Mouse (Mus musculus): ENCODE measurements around the gene Ube2j2. TPM values are rescaled to one million over a fixed set of nuclear protein-coding genes. Genes with fewer than 3 reads are reported as not detected.
A peak's percentile ranks its signal among the peaks of the same experiment; 100 is the strongest.

Gene Ube2j2
- polyA plus RNA-seq, 1 experiment from 2014 or later: 142 TPM

DNA sequence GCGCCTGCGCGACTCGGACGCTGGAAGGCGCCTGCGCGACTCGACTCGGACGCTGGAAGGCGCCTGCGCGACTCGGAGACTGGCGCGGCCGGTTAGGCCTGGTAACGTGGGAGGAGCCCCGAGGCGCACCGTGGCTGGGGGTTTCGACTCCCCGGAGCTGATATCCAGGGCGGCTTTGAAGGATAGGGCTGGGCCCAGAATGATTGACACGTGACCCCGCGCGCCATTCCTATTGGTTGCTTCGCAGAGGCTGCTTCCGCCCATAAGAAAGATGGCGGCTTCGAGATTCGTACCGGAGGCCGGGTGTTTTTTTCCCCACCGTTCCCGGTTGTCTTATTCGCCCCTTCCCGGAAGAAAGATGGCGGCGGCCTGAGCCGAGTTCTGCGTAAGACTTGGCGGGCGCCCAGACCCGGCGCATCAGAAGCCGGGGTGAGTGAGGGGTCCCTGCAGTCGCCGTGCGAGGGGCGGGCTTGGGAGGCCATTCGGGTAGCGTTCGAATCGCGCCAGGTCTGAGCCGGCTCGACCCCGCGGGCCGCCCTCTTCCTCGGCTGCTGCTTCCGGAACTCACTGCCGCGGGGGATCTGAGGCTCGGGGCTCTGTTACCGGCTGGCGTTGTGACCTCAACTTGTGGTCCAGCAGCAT is 49.4 kb downstream of the Ube2j2 start:
- Histone ChIP-seq H3K27ac (ENCODE audit: low read depth, low read length) (peak overlapping the region; percentile 92), H3K9ac (ENCODE audit: low read depth, low read length) (peak overlapping the region; percentile 72), H3K4me1 (replicated peaks; ENCODE audit: control insufficient read depth, insufficient read depth, low read length) (peaks cover 13% of the 10 kb centered on the region), H3K9me3 (ENCODE audit: control insufficient read depth, low read length) (no peaks in the 10 kb centered on the region), H3K36me3 (ENCODE audit: control insufficient read depth, insufficient read depth, low read length) (no peaks in the 10 kb centered on the region), H3K27me3 (ENCODE audit: control insufficient read depth, insufficient read depth, low read length) (no peaks in the 10 kb centered on the region), H3K4me3 (ENCODE audit: low read depth, low read length) (peak overlapping the region; percentile 85), H3K4me2 (replicated peaks; ENCODE audit: low read depth, low read length) (peak overlapping the region; percentile 60)
- WGBS: under 1% methylated on average over 70 of the region's 70 CpGs
- DNase-seq (ENCODE audit: low spot score) (peak; percentile 96), ATAC-seq (ENCODE audit: low FRiP score) (peak; percentile 87)

DNA sequence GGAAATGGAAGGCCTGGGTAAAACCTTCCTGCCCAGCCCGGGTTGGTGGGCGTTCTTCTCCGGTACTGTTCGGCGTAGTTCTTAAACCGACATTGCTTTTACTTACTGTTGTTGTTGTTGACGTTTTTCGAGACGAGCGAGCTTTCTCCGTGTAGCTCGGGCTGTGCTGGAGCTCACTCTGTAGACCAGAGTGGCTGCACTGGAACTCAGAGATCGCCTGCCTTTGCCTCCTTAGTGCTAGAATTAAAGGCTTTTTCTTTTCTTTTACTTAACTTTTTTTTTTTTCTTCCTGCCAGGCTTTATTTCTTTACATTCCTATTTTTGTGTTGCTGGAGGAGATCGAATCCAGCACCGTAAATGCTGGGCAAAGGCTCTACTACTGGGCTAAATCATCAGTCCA is 50.0 kb downstream of the Ube2j2 start:
- no peaks in the 10 kb centered on the region for H3K9me3 ChIP-seq (ENCODE audit: control insufficient read depth, low read length)
- no peaks in the 10 kb centered on the region for H3K27me3 ChIP-seq (ENCODE audit: control insufficient read depth, insufficient read depth, low read length)
- no peaks in the 10 kb centered on the region for H3K36me3 ChIP-seq (ENCODE audit: control insufficient read depth, insufficient read depth, low read length)
- H3K9ac ChIP-seq (ENCODE audit: low read depth, low read length): peak overlapping the region; percentile 72
- ATAC-seq (ENCODE audit: low FRiP score) (no peak), DNase-seq (ENCODE audit: low spot score) (no peak)
- peak overlapping the region; percentile 60 for H3K4me2 ChIP-seq (replicated peaks; ENCODE audit: low read depth, low read length)
- WGBS: 7% methylated on average over 15 of the region's 15 CpGs
- peaks cover 13% of the 10 kb centered on the region for H3K4me1 ChIP-seq (replicated peaks; ENCODE audit: control insufficient read depth, insufficient read depth, low read length)
- peak overlapping the region; percentile 85 for H3K4me3 ChIP-seq (ENCODE audit: low read depth, low read length)
- peak overlapping the region; percentile 92 for H3K27ac ChIP-seq (ENCODE audit: low read depth, low read length)

DNA sequence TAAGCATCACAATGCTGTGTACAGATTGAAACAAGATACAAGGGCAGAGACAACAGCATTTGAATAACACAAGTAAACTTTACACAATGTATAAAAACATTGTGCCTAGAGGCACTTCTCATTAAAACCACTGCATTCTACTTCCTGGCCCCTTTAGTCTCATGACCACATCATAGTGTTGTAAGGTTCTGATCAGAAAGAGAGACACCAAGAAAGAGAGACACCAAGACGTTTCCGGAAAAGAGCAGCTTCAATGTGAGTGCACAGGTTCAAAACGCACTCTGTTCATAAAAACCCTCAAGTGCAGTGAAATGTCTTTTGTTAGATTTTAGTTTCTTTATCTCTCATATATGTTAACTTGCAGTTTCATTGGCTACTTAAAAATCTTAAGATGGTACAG is 60.5 kb downstream of the Ube2j2 start:
- no peaks in the 10 kb centered on the region for H3K9me3 ChIP-seq (ENCODE audit: control insufficient read depth, low read length)
- no peak overlapping the region for H3K27ac ChIP-seq (ENCODE audit: low read depth, low read length)
- H3K27me3 ChIP-seq (ENCODE audit: control insufficient read depth, insufficient read depth, low read length): no peaks in the 10 kb centered on the region
- peaks cover 29% of the 10 kb centered on the region for H3K36me3 ChIP-seq (ENCODE audit: control insufficient read depth, insufficient read depth, low read length)
- no peak overlapping the region for H3K9ac ChIP-seq (ENCODE audit: low read depth, low read length)
- no peak for DNase-seq (ENCODE audit: low spot score)
- H3K4me1 ChIP-seq (replicated peaks; ENCODE audit: control insufficient read depth, insufficient read depth, low read length): no peaks in the 10 kb centered on the region
- 95% methylated on average over 3 of the region's 3 CpGs for WGBS
- ATAC-seq (ENCODE audit: low FRiP score): no peak
- no peak overlapping the region for H3K4me3 ChIP-seq (ENCODE audit: low read depth, low read length)
- H3K4me2 ChIP-seq (replicated peaks; ENCODE audit: low read depth, low read length): no peak overlapping the region

DNA sequence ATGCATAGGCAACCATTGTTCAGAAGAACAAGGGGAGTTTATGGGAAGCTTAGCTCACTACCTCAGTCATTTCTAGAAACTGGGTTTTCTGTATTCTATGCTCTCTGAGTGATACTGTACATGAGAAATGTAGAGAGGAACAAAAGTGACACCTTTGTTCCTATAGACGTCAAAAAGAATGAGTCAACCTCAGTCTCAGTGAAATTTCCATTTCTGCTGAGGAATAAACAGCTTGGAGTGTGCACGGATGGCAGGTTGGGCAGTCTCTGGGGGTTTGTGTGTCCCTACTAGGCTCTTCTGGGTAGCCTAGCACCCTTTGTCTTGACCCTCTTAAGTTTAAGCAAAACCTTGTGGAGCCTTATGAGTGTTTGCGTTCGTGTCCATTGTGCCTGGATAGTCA is 64.7 kb downstream of the Ube2j2 start:
- no peaks in the 10 kb centered on the region for H3K9me3 ChIP-seq (ENCODE audit: control insufficient read depth, low read length)
- DNase-seq (ENCODE audit: low spot score): no peak
- H3K4me2 ChIP-seq (replicated peaks; ENCODE audit: low read depth, low read length): no peak overlapping the region
- no peaks in the 10 kb centered on the region for H3K27me3 ChIP-seq (ENCODE audit: control insufficient read depth, insufficient read depth, low read length)
- no peak overlapping the region for H3K4me3 ChIP-seq (ENCODE audit: low read depth, low read length)
- peaks cover 22% of the 10 kb centered on the region; the same call in 1 of the 2 replicates for H3K36me3 ChIP-seq (ENCODE audit: control insufficient read depth, insufficient read depth, low read length)
- 97% methylated on average over 4 of the region's 4 CpGs for WGBS
- no peak overlapping the region for H3K9ac ChIP-seq (ENCODE audit: low read depth, low read length)
- no peak for ATAC-seq (ENCODE audit: low FRiP score)
- H3K27ac ChIP-seq (ENCODE audit: low read depth, low read length): no peak overlapping the region
- no peaks in the 10 kb centered on the region for H3K4me1 ChIP-seq (replicated peaks; ENCODE audit: control insufficient read depth, insufficient read depth, low read length)

Other genes with a start within 250 kb of the Ube2j2 start
- 1.6 and 1.8 TPM in 2 replicates for gene Fndc10, start 249.5 kb upstream of the Ube2j2 start, polyA plus RNA-seq (2014; fragmentation: Nextera tagmentation; extraction: Ambion mirVana)
- 165 and 168 TPM in 2 replicates for gene Ssu72, start 239.0 kb upstream of the Ube2j2 start, polyA plus RNA-seq (2014; fragmentation: Nextera tagmentation; extraction: Ambion mirVana)
- 0.73 and 0.91 TPM in 2 replicates for gene Tmem240, start 209.0 kb upstream of the Ube2j2 start, polyA plus RNA-seq (2014; fragmentation: Nextera tagmentation; extraction: Ambion mirVana)
- gene Atad3a, start 182.7 kb upstream of the Ube2j2 start, polyA plus RNA-seq (2014; fragmentation: Nextera tagmentation; extraction: Ambion mirVana): 70.9 and 79.9 TPM in 2 replicates
- 8.6 and 9.5 TPM in 2 replicates for gene Vwa1, start 169.1 kb upstream of the Ube2j2 start, polyA plus RNA-seq (2014; fragmentation: Nextera tagmentation; extraction: Ambion mirVana)
- gene Tmem88b, start 158.0 kb upstream of the Ube2j2 start, polyA plus RNA-seq (2014; fragmentation: Nextera tagmentation; extraction: Ambion mirVana): 0.25 and 0.52 TPM in 2 replicates
- not detected in 2 replicates for gene Ankrd65, start 153.4 kb upstream of the Ube2j2 start, polyA plus RNA-seq (2014; fragmentation: Nextera tagmentation; extraction: Ambion mirVana)
- 238 and 242 TPM in 2 replicates for gene Mrpl20, start 141.0 kb upstream of the Ube2j2 start, polyA plus RNA-seq (2014; fragmentation: Nextera tagmentation; extraction: Ambion mirVana)
- 163 and 170 TPM in 2 replicates for gene Ccnl2, start 131.3 kb upstream of the Ube2j2 start, polyA plus RNA-seq (2014; fragmentation: Nextera tagmentation; extraction: Ambion mirVana)
- gene Aurkaip1, start 112.6 kb upstream of the Ube2j2 start, polyA plus RNA-seq (2014; fragmentation: Nextera tagmentation; extraction: Ambion mirVana): 112 and 123 TPM in 2 replicates
- gene Mxra8, start 104.2 kb upstream of the Ube2j2 start, polyA plus RNA-seq (2014; fragmentation: Nextera tagmentation; extraction: Ambion mirVana): 31.1 and 36.8 TPM in 2 replicates
- gene Dvl1, start 96.4 kb upstream of the Ube2j2 start, polyA plus RNA-seq (2014; fragmentation: Nextera tagmentation; extraction: Ambion mirVana): 7.5 and 8.8 TPM in 2 replicates
- gene Tas1r3, start 80.5 kb upstream of the Ube2j2 start, polyA plus RNA-seq (2014; fragmentation: Nextera tagmentation; extraction: Ambion mirVana): 0.46 TPM in 2 replicates
- 19.8 and 22.7 TPM in 2 replicates for gene Cptp, start 74.4 kb upstream of the Ube2j2 start, polyA plus RNA-seq (2014; fragmentation: Nextera tagmentation; extraction: Ambion mirVana)
- gene Ints11, start 74.3 kb upstream of the Ube2j2 start, polyA plus RNA-seq (2014; fragmentation: Nextera tagmentation; extraction: Ambion mirVana): 93.1 and 95.4 TPM in 2 replicates
- gene Pusl1, start 52.0 kb upstream of the Ube2j2 start, polyA plus RNA-seq (2014; fragmentation: Nextera tagmentation; extraction: Ambion mirVana): 41.6 and 43.2 TPM in 2 replicates
- 29.0 and 34.7 TPM in 2 replicates for gene Acap3, start 52.0 kb upstream of the Ube2j2 start, polyA plus RNA-seq (2014; fragmentation: Nextera tagmentation; extraction: Ambion mirVana)
- gene C1qtnf12, start 18.5 kb downstream of the Ube2j2 start, polyA plus RNA-seq (2014; fragmentation: Nextera tagmentation; extraction: Ambion mirVana): 21.0 and 24.0 TPM in 2 replicates
- 18.2 and 19.4 TPM in 2 replicates for gene B3galt6, start 48.8 kb downstream of the Ube2j2 start, polyA plus RNA-seq (2014; fragmentation: Nextera tagmentation; extraction: Ambion mirVana)
- 136 and 143 TPM in 2 replicates for gene Sdf4, start 49.0 kb downstream of the Ube2j2 start, polyA plus RNA-seq (2014; fragmentation: Nextera tagmentation; extraction: Ambion mirVana)
- gene Tnfrsf4, start 70.0 kb downstream of the Ube2j2 start, polyA plus RNA-seq (2014; fragmentation: Nextera tagmentation; extraction: Ambion mirVana): 0.39 and 0.73 TPM in 2 replicates
- gene Tnfrsf18, start 82.3 kb downstream of the Ube2j2 start, polyA plus RNA-seq (2014; fragmentation: Nextera tagmentation; extraction: Ambion mirVana): 0.74 and 2.4 TPM in 2 replicates
- gene Ttll10, start 115.6 kb downstream of the Ube2j2 start, polyA plus RNA-seq (2014; fragmentation: Nextera tagmentation; extraction: Ambion mirVana): 0.10 TPM in 1 of 2 replicates, not detected in the other
- 44.0 and 44.4 TPM in 2 replicates for gene 9430015G10Rik, start 166.2 kb downstream of the Ube2j2 start, polyA plus RNA-seq (2014; fragmentation: Nextera tagmentation; extraction: Ambion mirVana)
- gene Rnf223, start 186.7 kb downstream of the Ube2j2 start, polyA plus RNA-seq (2014; fragmentation: Nextera tagmentation; extraction: Ambion mirVana): 0.73 and 0.76 TPM in 2 replicates